Mouse (Mus musculus): ENCODE results near the gene Fam124a. TPM values are rescaled to one million over a fixed set of nuclear protein-coding genes. Genes with fewer than 3 reads are reported as not detected.
"Not testable (repeated sequence)": the region's sequence is repeated elsewhere in the genome, so short reads cannot be mapped to it uniquely, and the experiment has no call there.

Fam124a gene
- polyA plus RNA-seq, 1 experiment from 2014 or later: 0.36 TPM

DNA sequence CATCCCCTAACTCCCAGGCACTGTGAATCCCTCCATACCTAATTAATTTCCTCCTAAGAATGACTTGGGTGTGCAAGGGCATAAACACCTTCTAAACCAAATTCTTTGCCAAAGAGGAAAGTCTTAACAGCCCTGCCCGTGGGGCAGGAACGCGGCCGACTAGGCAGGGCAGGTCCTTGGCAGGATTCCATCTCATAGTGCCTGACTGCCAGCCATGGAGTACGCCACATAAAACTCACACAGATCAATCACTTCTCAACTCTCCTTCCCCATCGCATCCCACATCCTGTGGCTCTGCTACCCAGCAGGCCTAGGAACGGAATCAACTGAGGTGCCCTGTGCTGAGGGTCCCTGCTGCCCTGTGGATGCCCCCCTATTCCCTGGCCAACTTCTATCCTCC lies 8.1 kb downstream of the Fam124a start:
- Histone ChIP-seq H3K9ac (ENCODE audit: low read length) (no peak overlapping the region), H3K27ac (replicated peaks; ENCODE audit: low read depth, low read length) (no peak overlapping the region), H3K27me3 (ENCODE audit: control insufficient read depth, insufficient read depth, low read length) (no peaks in the 10 kb centered on the region), H3K36me3 (ENCODE audit: control insufficient read depth, insufficient read depth, low read length) (no peaks in the 10 kb centered on the region), H3K9me3 (ENCODE audit: control insufficient read depth, low read length) (no peaks in the 10 kb centered on the region), H3K4me3 (ENCODE audit: low read depth, low read length) (no peak overlapping the region), H3K4me2 (ENCODE audit: low read depth, severe bottlenecking) (no peak overlapping the region), H3K4me1 (ENCODE audit: control insufficient read depth, insufficient read depth, low read length) (no peaks in the 10 kb centered on the region)
- WGBS: 66% methylated on average over 7 of the region's 7 CpGs
- DNase-seq (ENCODE audit: low spot score) (no peak), ATAC-seq (ENCODE audit: insufficient number of reproducible peaks, low FRiP score, low TSS enrichment, low read depth) (no peak)

GRCm38 (mm10) chr14:62566821-62567220 lies 11.3 kb downstream of the Fam124a start, which contains the start of gene Gm4131:
TSS of gene Gm4131 (minus strand) at chr14:62566921.
- H3K9ac ChIP-seq (ENCODE audit: low read length); H3K36me3 ChIP-seq (ENCODE audit: control insufficient read depth, insufficient read depth, low read length); H3K4me1 ChIP-seq (ENCODE audit: control insufficient read depth, insufficient read depth, low read length); DNase-seq (ENCODE audit: low spot score); ATAC-seq (ENCODE audit: insufficient number of reproducible peaks, low FRiP score, low TSS enrichment, low read depth); H3K27me3 ChIP-seq (ENCODE audit: control insufficient read depth, insufficient read depth, low read length); H3K27ac ChIP-seq (replicated peaks; ENCODE audit: low read depth, low read length); H3K4me3 ChIP-seq (ENCODE audit: low read depth, low read length); H3K9me3 ChIP-seq (ENCODE audit: control insufficient read depth, low read length); H3K4me2 ChIP-seq (ENCODE audit: low read depth, severe bottlenecking): not testable (repeated sequence)
- WGBS: 89% methylated on average over 9 of the region's 9 CpGs

DNA sequence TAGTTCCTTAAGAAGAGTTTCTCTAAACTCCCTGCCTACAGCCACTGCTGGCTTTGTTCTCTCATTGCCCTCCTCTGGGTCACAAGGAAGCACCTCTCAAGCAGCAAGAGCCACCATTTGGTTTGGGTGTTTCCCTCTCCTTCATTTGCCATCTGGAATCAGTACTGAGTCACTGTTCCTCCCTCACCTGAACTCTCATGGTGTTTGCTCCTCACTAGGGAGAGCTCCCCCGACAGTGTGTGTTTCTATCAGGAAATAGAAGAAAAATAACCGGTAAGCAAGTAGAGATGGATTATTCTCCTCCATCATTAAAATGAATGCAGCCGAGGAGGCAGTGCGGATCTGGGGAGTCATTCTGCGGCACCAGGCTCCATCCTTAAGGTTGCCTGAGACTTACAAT lies 13.9 kb downstream of the Fam124a start:
- H3K4me1 ChIP-seq (ENCODE audit: control insufficient read depth, insufficient read depth, low read length): no peaks in the 10 kb centered on the region; the same call in 1 of the 2 replicates
- H3K27me3 ChIP-seq (ENCODE audit: control insufficient read depth, insufficient read depth, low read length): no peaks in the 10 kb centered on the region
- H3K9ac ChIP-seq (ENCODE audit: low read length): no peak overlapping the region
- no peak overlapping the region for H3K4me2 ChIP-seq (ENCODE audit: low read depth, severe bottlenecking)
- DNase-seq (ENCODE audit: low spot score) (no peak), ATAC-seq (ENCODE audit: insufficient number of reproducible peaks, low FRiP score, low TSS enrichment, low read depth) (no peak)
- no peak overlapping the region for H3K27ac ChIP-seq (replicated peaks; ENCODE audit: low read depth, low read length)
- no peaks in the 10 kb centered on the region for H3K9me3 ChIP-seq (ENCODE audit: control insufficient read depth, low read length)
- WGBS: 84% methylated on average over 5 of the region's 5 CpGs
- H3K4me3 ChIP-seq (ENCODE audit: low read depth, low read length): no peak overlapping the region
- no peaks in the 10 kb centered on the region for H3K36me3 ChIP-seq (ENCODE audit: control insufficient read depth, insufficient read depth, low read length)

DNA sequence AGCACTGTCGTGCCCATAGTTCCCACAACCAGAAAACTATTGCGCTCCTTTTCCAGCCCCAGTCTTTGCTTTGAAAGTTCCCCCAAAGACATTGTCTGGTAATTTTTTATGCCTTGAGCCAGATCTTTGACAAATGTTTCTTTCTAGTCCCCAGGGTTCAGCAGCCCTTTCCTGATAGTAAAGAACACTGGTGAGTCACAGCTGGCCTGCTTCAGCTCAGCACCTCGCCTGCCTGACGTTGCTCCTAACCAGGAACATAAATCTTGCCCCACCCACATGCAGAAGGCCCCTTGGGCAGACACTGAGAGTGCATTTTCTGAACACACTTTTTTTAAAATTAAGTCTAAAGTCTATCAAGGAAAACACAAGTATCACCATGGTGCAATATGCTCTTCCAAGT lies 14.8 kb downstream of the Fam124a start:
- H3K27ac ChIP-seq (replicated peaks; ENCODE audit: low read depth, low read length): no peak overlapping the region
- no peaks in the 10 kb centered on the region for H3K9me3 ChIP-seq (ENCODE audit: control insufficient read depth, low read length)
- ATAC-seq (ENCODE audit: insufficient number of reproducible peaks, low FRiP score, low TSS enrichment, low read depth): no peak
- WGBS: 31% methylated on average over 4 of the region's 4 CpGs
- no peak overlapping the region for H3K4me3 ChIP-seq (ENCODE audit: low read depth, low read length)
- H3K36me3 ChIP-seq (ENCODE audit: control insufficient read depth, insufficient read depth, low read length): no peaks in the 10 kb centered on the region
- no peak overlapping the region for H3K4me2 ChIP-seq (ENCODE audit: low read depth, severe bottlenecking)
- DNase-seq (ENCODE audit: low spot score): no peak
- no peak overlapping the region for H3K9ac ChIP-seq (ENCODE audit: low read length)
- no peaks in the 10 kb centered on the region; the same call in 1 of the 2 replicates for H3K4me1 ChIP-seq (ENCODE audit: control insufficient read depth, insufficient read depth, low read length)
- H3K27me3 ChIP-seq (ENCODE audit: control insufficient read depth, insufficient read depth, low read length): no peaks in the 10 kb centered on the region

- DNase-seq (ENCODE audit: low spot score) (no peak), ATAC-seq (ENCODE audit: insufficient number of reproducible peaks, low FRiP score, low TSS enrichment, low read depth) (no peak)
- Histone ChIP-seq H3K27me3 (ENCODE audit: control insufficient read depth, insufficient read depth, low read length) (no peaks in the 10 kb centered on the region), H3K4me3 (ENCODE audit: low read depth, low read length) (no peak overlapping the region), H3K36me3 (ENCODE audit: control insufficient read depth, insufficient read depth, low read length) (no peaks in the 10 kb centered on the region), H3K9ac (ENCODE audit: low read length) (no peak overlapping the region), H3K27ac (replicated peaks; ENCODE audit: low read depth, low read length) (no peak overlapping the region), H3K9me3 (ENCODE audit: control insufficient read depth, low read length) (no peaks in the 10 kb centered on the region), H3K4me1 (ENCODE audit: control insufficient read depth, insufficient read depth, low read length) (no peaks in the 10 kb centered on the region; the same call in 1 of the 2 replicates), H3K4me2 (ENCODE audit: low read depth, severe bottlenecking) (no peak overlapping the region)
- 0% methylated on average over 2 of the region's 3 CpGs for WGBS
These were observed 17.9 kb downstream of the Fam124a start for GRCm38 (mm10) chr14:62573454-62573853.

DNA sequence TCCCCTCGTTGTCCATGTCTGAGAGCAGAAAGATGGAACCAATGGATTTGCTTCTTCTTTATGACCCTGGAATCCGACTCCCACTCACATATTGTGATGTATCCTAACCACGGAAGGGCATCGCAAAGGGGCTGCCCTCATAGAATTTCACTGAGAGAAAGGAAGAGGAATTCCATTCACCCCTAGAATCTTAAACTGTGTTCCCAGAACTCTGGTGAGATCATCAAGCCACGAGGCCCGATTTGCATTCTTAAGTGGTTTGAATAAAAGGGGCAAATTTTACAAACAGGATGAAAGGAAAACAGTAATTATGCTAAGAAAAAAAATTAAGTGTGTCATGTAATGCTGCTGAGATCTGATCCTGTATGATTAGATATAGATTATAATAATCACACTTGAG lies 19.4 kb downstream of the Fam124a start:
- no peak overlapping the region for H3K4me3 ChIP-seq (ENCODE audit: low read depth, low read length)
- H3K27ac ChIP-seq (replicated peaks; ENCODE audit: low read depth, low read length): no peak overlapping the region
- no peaks in the 10 kb centered on the region for H3K36me3 ChIP-seq (ENCODE audit: control insufficient read depth, insufficient read depth, low read length)
- 71% methylated on average over 6 of the region's 6 CpGs for WGBS
- no peaks in the 10 kb centered on the region; the same call in 1 of the 2 replicates for H3K4me1 ChIP-seq (ENCODE audit: control insufficient read depth, insufficient read depth, low read length)
- H3K4me2 ChIP-seq (ENCODE audit: low read depth, severe bottlenecking): no peak overlapping the region
- DNase-seq (ENCODE audit: low spot score) (no peak), ATAC-seq (ENCODE audit: insufficient number of reproducible peaks, low FRiP score, low TSS enrichment, low read depth) (no peak)
- H3K27me3 ChIP-seq (ENCODE audit: control insufficient read depth, insufficient read depth, low read length): no peaks in the 10 kb centered on the region
- H3K9ac ChIP-seq (ENCODE audit: low read length): no peak overlapping the region
- H3K9me3 ChIP-seq (ENCODE audit: control insufficient read depth, low read length): no peaks in the 10 kb centered on the region

- no peaks in the 10 kb centered on the region for H3K27me3 ChIP-seq (ENCODE audit: control insufficient read depth, insufficient read depth, low read length)
- no peak overlapping the region for H3K9ac ChIP-seq (ENCODE audit: low read length)
- 70% methylated on average over 8 of the region's 8 CpGs for WGBS
- ATAC-seq (ENCODE audit: insufficient number of reproducible peaks, low FRiP score, low TSS enrichment, low read depth): no peak
- no peak overlapping the region for H3K4me2 ChIP-seq (ENCODE audit: low read depth, severe bottlenecking)
- H3K4me1 ChIP-seq (ENCODE audit: control insufficient read depth, insufficient read depth, low read length): no peaks in the 10 kb centered on the region; the same call in 1 of the 2 replicates
- no peak for DNase-seq (ENCODE audit: low spot score)
- no peaks in the 10 kb centered on the region for H3K9me3 ChIP-seq (ENCODE audit: control insufficient read depth, low read length)
- H3K4me3 ChIP-seq (ENCODE audit: low read depth, low read length): no peak overlapping the region
- no peak overlapping the region for H3K27ac ChIP-seq (replicated peaks; ENCODE audit: low read depth, low read length)
- no peaks in the 10 kb centered on the region for H3K36me3 ChIP-seq (ENCODE audit: control insufficient read depth, insufficient read depth, low read length)
These were observed 20.3 kb downstream of the Fam124a start for GRCm38 (mm10) chr14:62575862-62576261.

- Histone ChIP-seq H3K4me3 (ENCODE audit: low read depth, low read length) (no peak overlapping the region), H3K9ac (ENCODE audit: low read length) (no peak overlapping the region), H3K27me3 (ENCODE audit: control insufficient read depth, insufficient read depth, low read length) (no peaks in the 10 kb centered on the region), H3K9me3 (ENCODE audit: control insufficient read depth, low read length) (no peaks in the 10 kb centered on the region), H3K4me1 (ENCODE audit: control insufficient read depth, insufficient read depth, low read length) (peaks cover 18% of the 10 kb centered on the region; the same call in 1 of the 2 replicates), H3K27ac (replicated peaks; ENCODE audit: low read depth, low read length) (no peak overlapping the region), H3K36me3 (ENCODE audit: control insufficient read depth, insufficient read depth, low read length) (no peaks in the 10 kb centered on the region), H3K4me2 (ENCODE audit: low read depth, severe bottlenecking) (no peak overlapping the region)
- DNase-seq (ENCODE audit: low spot score): no peak
- 80% methylated on average over 3 of the region's 3 CpGs for WGBS
- ATAC-seq (ENCODE audit: insufficient number of reproducible peaks, low FRiP score, low TSS enrichment, low read depth): no peak
These were observed 25.4 kb downstream of the Fam124a start for GRCm38 (mm10) chr14:62580945-62581344.

GRCm38 (mm10) chr14:62581768-62582167 lies 26.2 kb downstream of the Fam124a start:
- Histone ChIP-seq H3K27ac (replicated peaks; ENCODE audit: low read depth, low read length) (no peak overlapping the region), H3K9ac (ENCODE audit: low read length) (no peak overlapping the region), H3K4me2 (ENCODE audit: low read depth, severe bottlenecking) (no peak overlapping the region), H3K4me1 (ENCODE audit: control insufficient read depth, insufficient read depth, low read length) (peaks cover 18% of the 10 kb centered on the region; the same call in 1 of the 2 replicates), H3K4me3 (ENCODE audit: low read depth, low read length) (no peak overlapping the region), H3K36me3 (ENCODE audit: control insufficient read depth, insufficient read depth, low read length) (no peaks in the 10 kb centered on the region), H3K27me3 (ENCODE audit: control insufficient read depth, insufficient read depth, low read length) (no peaks in the 10 kb centered on the region), H3K9me3 (ENCODE audit: control insufficient read depth, low read length) (no peaks in the 10 kb centered on the region)
- ATAC-seq (ENCODE audit: insufficient number of reproducible peaks, low FRiP score, low TSS enrichment, low read depth) (no peak), DNase-seq (ENCODE audit: low spot score) (no peak)
- 76% methylated on average over 9 of the region's 9 CpGs for WGBS
